Mouse (Mus musculus) lung, embryonic 15.5 days (tissue): ENCODE measurements around the gene C8a. TPM values are rescaled to one million over a fixed set of nuclear protein-coding genes. Genes with fewer than 3 reads are reported as not detected.

Experiments
- ATAC-seq: fragments of 200-750 bp; cut with Nextera tagmentation; 2 replicates; pipeline ENCODE4 v1.8.0; 2017; ENCODE audit warnings: moderate number of reproducible peaks, borderline replicate concordance; ENCODE audit not compliant: low FRiP score, low TSS enrichment; ENCODE audit errors: extremely low read depth
- H3K27ac ChIP-seq: fragments of 300-500 bp; sonication (generic); 2 replicates; pipeline ENCODE4 v1.5.1; 2015; ENCODE audit warnings: moderate library complexity, mild to moderate bottlenecking, inconsistent platforms
- H3K27me3 ChIP-seq: fragments of 300-500 bp; sonication (generic); 2 replicates; pipeline ENCODE4 v1.6.1; 2015; ENCODE audit warnings: inconsistent platforms
- H3K36me3 ChIP-seq: fragments of 300-500 bp; sonication (generic); 2 replicates; pipeline ENCODE4 v1.6.1; 2015; ENCODE audit warnings: inconsistent platforms
- H3K4me1 ChIP-seq: fragments of 300-500 bp; sonication (generic); 2 replicates; pipeline ENCODE4 v1.6.1; 2015; ENCODE audit warnings: inconsistent platforms
- H3K4me2 ChIP-seq: fragments of 300-500 bp; sonication (generic); 2 replicates; pipeline ENCODE4 v1.6.1; 2015; ENCODE audit warnings: inconsistent platforms, mild to moderate bottlenecking, moderate library complexity
- H3K4me3 ChIP-seq: fragments of 300-500 bp; sonication (generic); 2 replicates; pipeline ENCODE4 v1.5.1; 2015; ENCODE audit warnings: mild to moderate bottlenecking, inconsistent platforms
- H3K9ac ChIP-seq: fragments of 300-500 bp; sonication (generic); 2 replicates; pipeline ENCODE4 v1.6.1; 2015; ENCODE audit warnings: inconsistent platforms
- H3K9me3 ChIP-seq: fragments of 300-500 bp; sonication (generic); 2 replicates; pipeline ENCODE4 v1.6.1; 2016; ENCODE audit warnings: inconsistent platforms
- WGBS: fragments of 180-500 bp; shearing (Covaris S2); methylation state at CpG from one replicate; pipeline ENCODE4 v1.1.7; 2015; 5-methylcytosine and 5-hydroxymethylcytosine counted together
- polyA plus RNA-seq: library from polyadenylated mRNA; unstranded; fragments of >200 nt; fragmentation: Nextera tagmentation; extraction: Ambion mirVana; gene quantifications from 2 replicates; pipeline ENCODE4 v1.2.1, GENCODE M21; 2015

C8a gene
- polyA plus RNA-seq, 1 experiment from 2014 or later, result not detected

- Histone ChIP-seq H3K9ac (no peak overlapping the region), H3K4me1 (no peaks in the 10 kb centered on the region), H3K9me3 (no peaks in the 10 kb centered on the region), H3K4me3 (no peak overlapping the region), H3K4me2 (no peak overlapping the region), H3K36me3 (no peaks in the 10 kb centered on the region), H3K27ac (no peak overlapping the region), H3K27me3 (no peaks in the 10 kb centered on the region)
- 66% methylated on average over 5 of the region's 5 CpGs for WGBS
- no peak for ATAC-seq
Measured at GRCm38 (mm10) chr4:104835096-104835495, 41.1 kb downstream of the C8a start.

GRCm38 (mm10) chr4:104828939-104829338 is 47.3 kb downstream of the C8a start:
- Histone ChIP-seq H3K36me3 (no peaks in the 10 kb centered on the region), H3K4me2 (no peak overlapping the region), H3K9me3 (no peaks in the 10 kb centered on the region), H3K27me3 (no peaks in the 10 kb centered on the region), H3K27ac (no peak overlapping the region), H3K4me1 (no peaks in the 10 kb centered on the region), H3K9ac (no peak overlapping the region), H3K4me3 (no peak overlapping the region)
- 48% methylated on average over 5 of the region's 5 CpGs for WGBS
- no peak for ATAC-seq

GRCm38 (mm10) chr4:104824381-104825077 is 51.7 kb downstream of the C8a start:
- Histone ChIP-seq H3K9me3 (no peaks in the 10 kb centered on the region), H3K27ac (no peak overlapping the region), H3K4me2 (no peak overlapping the region), H3K27me3 (no peaks in the 10 kb centered on the region), H3K9ac (no peak overlapping the region), H3K4me3 (no peak overlapping the region), H3K36me3 (no peaks in the 10 kb centered on the region), H3K4me1 (no peaks in the 10 kb centered on the region)
- whole genome bisulfite sequencing, result 61% methylated on average over 7 of the region's 7 CpGs
- ATAC-seq, result no peak

GRCm38 (mm10) chr4:104823597-104824101 is 52.5 kb downstream of the C8a start:
- no peak for ATAC-seq

GRCm38 (mm10) chr4:104819891-104820290 is 56.3 kb downstream of the C8a start:
- Histone ChIP-seq H3K27me3 (no peaks in the 10 kb centered on the region), H3K27ac (no peak overlapping the region), H3K36me3 (no peaks in the 10 kb centered on the region), H3K9ac (no peak overlapping the region), H3K4me1 (no peaks in the 10 kb centered on the region), H3K4me2 (no peak overlapping the region), H3K4me3 (no peak overlapping the region), H3K9me3 (no peaks in the 10 kb centered on the region)
- ATAC-seq, result no peak
- WGBS, result 63% methylated on average over 4 of the region's 4 CpGs

More at GRCm38 (mm10) chr4:104823597-104824101, 52.5 kb downstream of the C8a start:
- Histone ChIP-seq H3K27ac (no peak overlapping the region), H3K36me3 (no peaks in the 10 kb centered on the region), H3K4me2 (no peak overlapping the region), H3K4me3 (no peak overlapping the region), H3K9me3 (no peaks in the 10 kb centered on the region), H3K9ac (no peak overlapping the region), H3K4me1 (no peaks in the 10 kb centered on the region), H3K27me3 (no peaks in the 10 kb centered on the region)
- WGBS, result 60% methylated on average over 4 of the region's 4 CpGs

- Histone ChIP-seq H3K27ac (no peak overlapping the region), H3K4me2 (no peak overlapping the region), H3K9ac (no peak overlapping the region), H3K4me1 (no peaks in the 10 kb centered on the region), H3K9me3 (no peaks in the 10 kb centered on the region), H3K4me3 (no peak overlapping the region), H3K36me3 (no peaks in the 10 kb centered on the region), H3K27me3 (no peaks in the 10 kb centered on the region)
- ATAC-seq, result no peak
- WGBS, result 65% methylated on average over 4 of the region's 4 CpGs
Measured at GRCm38 (mm10) chr4:104818986-104819385, 57.2 kb downstream of the C8a start.

- no peak overlapping the region for H3K4me2 ChIP-seq
- 44% methylated on average over 2 of the region's 2 CpGs for WGBS
- no peak for ATAC-seq
- H3K4me3 ChIP-seq, result no peak overlapping the region
- H3K27me3 ChIP-seq, result no peaks in the 10 kb centered on the region
- no peak overlapping the region for H3K9ac ChIP-seq
- no peak overlapping the region for H3K27ac ChIP-seq
- no peaks in the 10 kb centered on the region for H3K4me1 ChIP-seq
- no peaks in the 10 kb centered on the region for H3K9me3 ChIP-seq
- H3K36me3 ChIP-seq, result no peaks in the 10 kb centered on the region
Measured at GRCm38 (mm10) chr4:104817509-104817908, 58.7 kb downstream of the C8a start.

- Histone ChIP-seq H3K9me3 (no peaks in the 10 kb centered on the region), H3K36me3 (no peaks in the 10 kb centered on the region), H3K4me3 (no peak overlapping the region), H3K9ac (no peak overlapping the region), H3K4me1 (no peaks in the 10 kb centered on the region), H3K27me3 (no peaks in the 10 kb centered on the region), H3K4me2 (no peak overlapping the region), H3K27ac (no peak overlapping the region)
- ATAC-seq, result no peak
- 83% methylated on average over 4 of the region's 4 CpGs for WGBS
Measured at GRCm38 (mm10) chr4:104816519-104817232, 59.5 kb downstream of the C8a start.

- 81% methylated on average over 2 of the region's 2 CpGs for WGBS
- H3K27ac ChIP-seq, result no peak overlapping the region
- H3K36me3 ChIP-seq, result no peaks in the 10 kb centered on the region
- H3K27me3 ChIP-seq, result no peaks in the 10 kb centered on the region
- no peaks in the 10 kb centered on the region for H3K9me3 ChIP-seq
- no peak overlapping the region for H3K4me2 ChIP-seq
- ATAC-seq, result no peak
- no peak overlapping the region for H3K9ac ChIP-seq
- no peak overlapping the region for H3K4me3 ChIP-seq
- no peaks in the 10 kb centered on the region for H3K4me1 ChIP-seq
Measured at GRCm38 (mm10) chr4:104813617-104814016, 62.6 kb downstream of the C8a start.

- WGBS, result 28% methylated on average over 10 of the region's 10 CpGs
- H3K36me3 ChIP-seq, result no peaks in the 10 kb centered on the region
- H3K4me2 ChIP-seq, result no peak overlapping the region
- no peak overlapping the region for H3K4me3 ChIP-seq
- ATAC-seq, result no peak
- no peak overlapping the region for H3K27ac ChIP-seq
- H3K4me1 ChIP-seq, result no peaks in the 10 kb centered on the region
- no peak overlapping the region for H3K9ac ChIP-seq
- H3K27me3 ChIP-seq, result no peaks in the 10 kb centered on the region
- H3K9me3 ChIP-seq, result no peaks in the 10 kb centered on the region
Measured at GRCm38 (mm10) chr4:104810710-104811286, 65.4 kb downstream of the C8a start.

- Histone ChIP-seq H3K36me3 (no peaks in the 10 kb centered on the region), H3K9ac (no peak overlapping the region), H3K27me3 (no peaks in the 10 kb centered on the region), H3K4me1 (no peaks in the 10 kb centered on the region), H3K9me3 (no peaks in the 10 kb centered on the region), H3K4me2 (no peak overlapping the region), H3K27ac (no peak overlapping the region), H3K4me3 (no peak overlapping the region)
- 72% methylated on average over 19 of the region's 19 CpGs for WGBS
- no peak for ATAC-seq
Measured at GRCm38 (mm10) chr4:104805414-104806257, 70.6 kb downstream of the C8a start.
